Mouse (Mus musculus) fibroblast of lung, adult 2 months (primary cell): ENCODE measurements around the gene Slc25a26.

Experiments used
- DNase-seq: peaks from one replicate; pipeline ENCODE4 v3.0.0-alpha.2; 2011; ENCODE audit warnings: low read depth

The Slc25a26 gene

GRCm38 (mm10) chr6:94499897-94500623, at the start of gene Slc25a26:
Gene Slc25a26 (plus strand): TSS chr6:94500331.
- DNase-seq = peak; percentile 65

DNA sequence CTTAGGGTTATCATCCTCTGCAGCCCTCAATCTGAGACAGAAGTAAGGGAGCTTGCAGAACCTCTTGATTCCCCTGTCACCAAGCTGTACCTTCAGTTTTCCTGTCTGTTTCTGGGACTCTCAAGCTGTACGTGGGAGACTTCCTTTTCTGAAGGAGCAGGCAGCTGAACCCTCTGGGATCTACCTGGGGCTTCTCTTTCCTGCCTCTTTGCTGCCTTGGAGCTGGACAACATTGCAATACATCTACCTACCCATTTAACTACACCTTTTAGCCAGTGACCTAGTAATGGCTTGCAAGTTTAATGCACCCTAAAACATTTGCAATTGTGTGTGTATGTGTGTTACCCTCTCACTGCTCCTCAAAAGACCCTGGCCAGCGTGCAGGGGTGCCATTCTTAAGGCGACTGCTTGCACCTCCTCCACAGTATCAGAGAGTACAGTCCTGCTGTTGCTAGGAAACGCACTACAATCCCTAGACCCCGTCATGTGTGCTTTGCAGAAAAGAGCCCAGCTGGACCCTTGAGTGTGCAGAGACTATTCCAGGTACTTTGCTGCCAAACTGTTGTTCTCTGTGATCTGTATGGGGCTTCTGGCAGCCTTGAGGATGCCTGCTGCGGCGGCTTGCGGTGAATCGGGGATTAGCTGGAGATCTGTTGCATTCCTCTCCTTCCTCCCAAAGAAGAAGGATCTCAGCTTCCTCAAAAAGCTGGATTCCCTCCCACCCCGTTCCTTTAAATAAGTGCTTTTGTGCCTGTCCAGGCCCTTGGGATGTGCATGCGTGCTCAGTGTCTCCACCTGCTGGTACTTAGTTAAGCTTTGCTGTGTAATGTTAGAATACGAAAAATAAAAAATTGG, 35.9 kb upstream of the Slc25a26 start:
- peak; percentile 20 for DNase-seq

DNA sequence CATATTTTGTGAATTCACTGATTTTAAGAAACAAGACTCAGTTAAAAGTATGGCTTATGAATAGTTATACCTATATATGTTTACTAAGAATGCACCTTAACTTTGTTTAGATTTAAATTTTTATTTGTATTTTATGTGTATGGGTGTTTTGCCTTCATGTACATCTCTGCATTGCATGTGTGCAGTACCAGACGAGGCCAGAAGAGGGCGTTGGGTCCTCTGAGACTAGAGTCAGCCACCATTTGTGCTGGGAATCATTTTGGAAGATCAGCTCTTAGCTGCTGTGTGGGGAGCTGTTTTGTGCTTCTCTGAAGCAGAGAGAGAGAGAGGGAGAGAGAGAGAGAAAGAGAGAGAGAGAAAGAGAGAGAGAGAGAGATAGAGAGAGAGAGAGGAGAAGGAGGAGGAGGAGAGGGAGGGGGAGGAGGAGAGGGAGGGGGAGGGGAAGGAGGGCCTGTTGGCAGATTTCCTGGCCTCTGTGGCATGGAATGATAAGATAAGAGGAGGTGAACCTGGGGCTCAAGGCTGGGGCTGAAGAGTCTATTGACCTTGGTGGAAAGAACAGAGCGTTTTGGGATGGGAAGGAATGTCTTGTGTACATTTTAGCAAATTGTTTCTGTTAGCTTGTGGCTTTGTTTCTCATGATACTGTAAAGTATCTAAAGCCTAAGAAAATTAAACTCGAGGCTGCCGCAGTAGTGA, 33.5 kb upstream of the Slc25a26 start:
- no peak for DNase-seq

- no peak for DNase-seq
Observed at GRCm38 (mm10) chr6:94492739-94493138, 7.4 kb upstream of the Slc25a26 start.

- DNase-seq = no peak
Observed at GRCm38 (mm10) chr6:94503963-94504362, 3.8 kb downstream of the Slc25a26 start.

- DNase-seq = no peak
Observed at GRCm38 (mm10) chr6:94507921-94508320, 7.8 kb downstream of the Slc25a26 start.

- no peak for DNase-seq
Observed at GRCm38 (mm10) chr6:94508807-94509206, 8.7 kb downstream of the Slc25a26 start.

DNA sequence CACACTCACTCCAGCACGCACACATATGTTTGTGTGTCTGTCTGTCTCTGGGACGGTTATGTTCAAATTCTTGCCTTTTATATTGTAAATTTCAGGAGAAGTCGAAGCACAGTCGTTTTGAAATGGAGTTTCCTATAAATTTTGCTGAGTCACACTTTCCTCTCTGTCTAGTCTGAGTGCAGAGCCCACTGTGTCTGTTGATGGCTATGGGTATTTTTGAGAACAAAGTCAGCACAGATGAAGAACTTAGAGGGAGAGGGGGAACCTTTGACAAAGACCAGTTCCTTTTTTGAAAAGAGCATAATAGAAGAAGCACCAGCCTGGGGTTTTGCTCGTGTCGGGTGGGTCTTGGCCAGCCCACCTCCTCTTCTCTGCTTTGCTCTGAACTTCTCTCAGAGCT, 9.1 kb downstream of the Slc25a26 start:
- no peak for DNase-seq

- DNase-seq = no peak
Observed at GRCm38 (mm10) chr6:94518171-94518570, 18.0 kb downstream of the Slc25a26 start.

DNA sequence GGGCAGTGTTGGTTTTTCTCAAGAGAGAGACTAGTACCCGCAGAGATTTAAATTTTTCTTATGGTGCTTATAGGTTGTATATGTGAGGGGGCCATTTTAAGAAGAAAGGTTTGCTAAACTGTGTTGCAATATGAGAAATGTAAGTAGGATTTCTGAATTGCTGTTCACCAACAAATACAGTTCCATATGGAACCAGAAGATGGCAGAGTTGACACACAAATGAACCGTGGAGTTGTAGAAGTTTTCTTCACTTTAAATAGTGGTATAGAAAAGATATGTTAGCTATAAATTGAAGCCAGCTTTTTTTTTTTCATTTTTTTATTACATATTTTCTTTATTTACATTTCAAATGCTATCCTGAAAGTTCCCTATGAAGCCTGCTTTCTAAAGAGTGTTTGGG, 24.2 kb downstream of the Slc25a26 start:
- DNase-seq = peak; percentile 30

DNA sequence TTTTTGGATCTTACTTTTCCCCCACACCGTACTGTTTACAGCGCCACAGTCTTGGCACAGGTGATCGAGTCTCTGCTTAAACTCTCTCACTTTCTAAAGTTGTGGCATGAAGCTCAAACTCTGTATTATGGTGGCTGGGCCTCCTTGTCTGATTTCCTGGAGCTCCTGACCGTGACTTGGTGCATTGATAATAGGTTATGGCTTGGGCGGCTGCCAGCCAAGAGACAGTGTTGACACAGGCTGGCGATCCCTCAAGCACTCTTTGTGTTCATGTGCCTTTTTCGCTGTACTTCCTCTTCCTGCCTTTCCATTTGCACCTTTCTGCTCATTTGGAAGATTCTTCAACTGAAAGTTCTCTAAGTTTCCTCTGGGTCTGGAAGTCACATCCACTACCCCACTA, 30.6 kb downstream of the Slc25a26 start:
- no peak for DNase-seq

- no peak for DNase-seq
Observed at GRCm38 (mm10) chr6:94532086-94532485, 32.0 kb downstream of the Slc25a26 start.

DNA sequence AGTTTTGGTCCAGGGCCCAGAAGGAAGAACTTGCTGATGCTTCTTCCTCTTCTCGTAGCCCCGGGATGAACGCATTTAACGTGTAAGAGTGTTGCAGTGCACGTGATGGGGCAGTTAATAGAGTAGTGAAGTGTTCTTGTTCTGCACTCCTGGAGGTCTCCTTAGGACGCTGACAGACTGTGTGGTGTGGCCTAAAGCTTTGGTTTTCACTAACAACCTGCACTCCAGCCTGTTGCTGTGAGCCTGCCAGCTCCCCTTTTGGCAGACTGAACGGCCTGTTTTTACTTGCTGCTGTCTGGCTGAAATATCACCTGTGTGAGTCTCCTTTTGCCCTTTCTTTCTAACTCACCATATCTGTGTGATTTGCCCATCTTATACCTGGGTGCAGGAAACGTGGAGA, 36.3 kb downstream of the Slc25a26 start:
- no peak for DNase-seq

DNA sequence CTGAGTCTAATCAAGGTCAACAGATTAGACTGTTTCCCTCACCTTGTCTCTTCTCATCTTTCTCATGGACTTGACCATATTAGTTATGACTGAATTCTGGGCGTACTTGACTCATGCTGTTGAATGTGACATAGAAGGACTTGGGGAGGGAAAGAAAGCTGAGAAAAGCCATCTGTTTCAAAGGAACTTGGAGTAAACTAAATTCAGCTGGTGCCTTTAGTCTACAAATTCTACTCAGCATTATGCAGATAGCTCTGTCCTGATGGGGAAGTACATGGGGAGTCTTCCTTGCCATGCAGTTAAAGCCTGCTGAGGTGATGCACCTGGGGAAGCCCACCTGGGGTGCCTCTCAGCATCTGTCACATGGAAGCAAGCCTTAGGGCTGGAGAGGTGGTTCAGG, 37.5 kb downstream of the Slc25a26 start:
- no peak for DNase-seq

DNA sequence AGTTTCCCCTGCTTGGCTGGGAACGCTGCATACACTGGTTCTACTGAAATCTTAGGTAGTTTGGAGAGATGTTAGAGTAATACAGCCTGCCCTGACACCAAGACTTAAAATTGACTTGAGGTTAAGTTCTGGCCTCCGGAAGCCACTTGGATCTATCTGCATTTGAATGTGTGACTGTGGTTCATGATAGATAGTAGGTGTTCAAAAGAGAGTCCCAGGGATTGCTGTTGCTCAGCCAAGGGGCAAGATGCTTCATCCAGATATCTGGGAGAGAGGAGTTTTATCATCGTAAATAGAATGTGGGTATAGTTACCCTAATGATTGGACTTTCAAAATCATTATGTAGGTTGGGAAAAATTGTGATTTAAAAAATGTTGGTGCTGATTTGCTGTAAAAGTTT, 40.0 kb downstream of the Slc25a26 start:
- DNase-seq = no peak

DNA sequence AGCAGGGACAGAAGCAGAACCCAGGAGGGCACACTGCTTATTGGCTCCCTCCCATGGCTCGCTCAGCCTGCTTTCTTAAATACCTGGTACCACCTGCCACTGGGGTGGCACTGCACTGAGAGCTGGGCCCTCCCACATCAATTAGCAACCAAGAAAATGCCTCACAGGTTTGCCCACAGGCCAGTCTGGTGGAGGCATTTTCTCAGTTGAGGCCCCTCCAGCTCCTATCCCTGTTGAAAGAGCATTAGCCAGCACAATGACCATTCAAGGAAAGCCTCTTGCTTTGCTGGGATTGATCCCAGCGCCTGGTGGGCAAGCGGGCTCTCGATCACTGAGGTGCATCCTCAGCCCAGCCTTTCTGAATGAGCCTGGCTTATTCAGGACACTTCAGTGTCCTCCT, 40.5 kb downstream of the Slc25a26 start:
- DNase-seq = no peak

- DNase-seq = no peak
Observed at GRCm38 (mm10) chr6:94541133-94541532, 41.0 kb downstream of the Slc25a26 start.

DNA sequence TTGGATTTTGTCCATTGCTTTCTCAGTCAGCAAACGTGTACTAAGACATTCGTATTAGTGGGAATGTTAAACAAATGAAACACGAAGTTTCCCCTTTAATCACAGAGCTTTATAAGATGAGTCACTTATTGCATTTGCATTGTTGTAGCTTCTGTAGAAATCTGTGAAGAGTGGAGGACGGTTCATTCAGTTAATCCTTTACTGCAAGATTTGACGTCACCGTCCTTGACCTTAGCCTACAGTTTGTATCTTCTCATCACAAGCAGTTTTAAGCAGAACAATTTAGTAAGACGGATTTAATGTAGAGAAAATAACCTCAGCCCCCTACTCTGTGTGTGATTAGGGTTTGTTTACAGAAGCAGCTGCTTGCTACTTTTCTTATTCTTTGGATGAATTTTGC, 41.7 kb downstream of the Slc25a26 start:
- DNase-seq = no peak

GRCm38 (mm10) chr6:94543902-94544840, 44.0 kb downstream of the Slc25a26 start:
- peak; percentile 23 for DNase-seq

GRCm38 (mm10) chr6:94547239-94547638, 47.1 kb downstream of the Slc25a26 start:
- DNase-seq = no peak

- no peak for DNase-seq
Observed at GRCm38 (mm10) chr6:94550298-94550697, 50.2 kb downstream of the Slc25a26 start.

DNA sequence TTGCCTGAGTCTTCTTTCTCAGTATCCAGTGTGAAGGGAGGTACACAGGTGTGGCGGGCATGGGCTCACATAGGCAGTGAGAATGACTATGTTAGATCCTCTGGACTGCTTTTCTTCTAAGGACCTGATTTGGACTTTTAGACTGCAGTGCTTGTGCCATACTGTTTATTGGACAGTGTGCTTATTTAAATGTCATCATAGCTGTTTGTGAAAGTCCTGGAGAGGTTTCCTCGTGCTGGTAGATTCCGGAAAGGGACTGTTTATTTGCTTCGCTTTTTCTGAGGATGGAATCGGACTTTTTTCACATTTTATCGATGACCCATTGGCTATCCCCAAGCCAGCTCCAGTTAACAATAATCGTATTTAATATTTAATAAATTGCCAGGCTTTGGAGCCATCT, 50.7 kb downstream of the Slc25a26 start:
- no peak for DNase-seq
